Mouse (Mus musculus) lung, postnatal 25 days (tissue): ENCODE measurements around the gene Olfr1020.

Experiments used
- DNase-seq: peaks from one replicate; pipeline ENCODE4 v3.0.0; 2022; ENCODE audit warnings: low spot score

Gene Olfr1020

DNA sequence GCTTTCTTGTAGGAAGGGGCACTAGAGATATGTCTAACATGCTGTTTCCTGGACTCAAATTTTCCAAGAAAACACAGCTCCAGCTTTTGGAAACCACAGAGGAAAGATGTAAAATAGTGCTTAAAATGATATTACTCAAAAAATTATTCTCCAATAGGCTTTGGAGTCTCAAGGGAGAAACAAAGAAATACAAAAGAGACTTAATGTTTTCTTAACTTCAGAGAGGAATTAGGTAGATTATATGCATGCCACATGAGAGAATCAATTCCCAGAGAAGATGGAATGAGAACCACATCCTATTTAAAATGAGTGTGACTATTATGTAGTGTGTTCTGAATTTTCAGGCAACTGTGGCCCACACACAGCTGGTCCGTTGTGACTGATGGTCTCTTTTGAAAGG is at the start of gene Olfr1020:
TSS of gene Olfr1020 (plus strand) at position 301 of the 400 bp plus-strand sequence.
- DNase-seq: no peak

DNA sequence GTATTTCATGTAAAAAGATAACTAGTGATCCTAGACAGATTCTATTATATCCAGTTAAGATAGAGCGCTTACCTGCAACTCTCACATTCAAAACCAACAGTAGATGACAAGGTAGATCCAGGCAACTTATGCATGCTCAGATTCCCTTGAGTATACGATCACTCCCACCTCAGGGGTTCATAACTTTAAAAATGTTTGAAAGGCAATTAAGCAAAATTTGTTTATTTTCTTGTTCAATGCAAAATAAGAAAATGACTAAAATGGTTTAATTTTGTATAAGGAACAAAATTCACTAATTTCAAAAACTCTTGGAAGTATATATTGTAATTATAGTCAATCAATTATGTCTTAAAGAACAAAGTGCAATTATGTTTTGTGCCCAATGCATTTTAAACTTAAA is 44.4 kb upstream of the Olfr1020 start, which contains the start of gene Olfr1016:
TSS of gene Olfr1016 (minus strand) at position 101 of the 400 bp plus-strand sequence.
- DNase-seq: no peak

DNA sequence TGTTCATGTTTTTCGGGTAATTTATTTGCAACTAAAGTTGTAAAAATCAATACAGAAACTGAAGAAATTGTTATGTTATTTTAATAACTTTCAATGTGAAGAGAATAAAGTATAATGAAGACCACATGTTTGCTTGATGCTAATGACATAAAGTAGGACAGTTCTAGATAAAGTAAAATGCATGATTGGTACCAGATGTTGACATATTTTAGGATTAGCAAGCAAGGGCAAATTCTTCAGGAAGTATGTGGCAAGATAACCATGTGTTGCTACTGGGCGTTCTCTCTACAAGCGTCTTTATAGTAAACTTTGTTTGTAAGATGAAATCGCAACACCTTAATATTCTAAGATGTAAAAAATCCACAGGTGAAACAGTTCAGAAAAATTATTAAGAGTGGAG is 42.3 kb upstream of the Olfr1020 start:
- no peak for DNase-seq

DNA sequence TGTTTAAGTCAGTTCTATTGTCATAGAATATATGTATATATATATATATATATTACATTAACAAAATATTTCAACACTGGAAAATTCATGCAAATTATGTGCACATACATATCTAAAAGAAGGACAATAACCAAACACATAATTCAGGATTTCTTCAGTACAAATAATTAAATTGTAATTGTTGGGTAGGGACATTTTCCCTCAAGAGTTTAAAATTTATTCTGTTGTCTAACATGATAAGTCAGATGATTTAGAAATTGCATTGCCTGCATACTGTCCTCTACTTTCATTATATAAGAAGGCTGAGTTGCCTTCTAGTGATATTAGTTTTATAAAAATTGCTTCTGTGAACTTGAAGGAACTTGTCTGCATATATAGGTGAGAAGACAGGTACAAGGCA is 28.7 kb upstream of the Olfr1020 start, which contains the start of gene Olfr1018:
TSS of gene Olfr1018 (plus strand) at position 301 of the 400 bp plus-strand sequence.
- no peak for DNase-seq

DNA sequence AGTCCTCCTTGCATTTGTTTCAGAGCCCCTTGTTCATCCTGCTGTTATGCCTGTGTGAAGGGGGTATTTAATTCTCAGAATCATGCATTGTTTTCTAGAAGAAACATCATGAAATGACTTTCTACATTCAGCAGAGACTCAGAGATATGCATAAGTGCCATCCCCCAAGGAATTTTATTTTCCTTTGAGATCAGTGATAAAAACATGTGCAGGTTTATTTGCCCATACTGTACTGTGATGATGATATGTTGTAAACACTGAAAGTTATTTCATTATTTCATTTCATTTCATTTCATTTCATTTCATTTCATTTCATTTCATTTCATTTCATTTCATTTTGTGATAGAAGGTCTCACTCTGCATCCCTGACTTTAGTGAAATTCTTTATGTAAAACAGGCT is 1.4 kb upstream of the Olfr1020 start, which contains the start of gene Olfr1019:
TSS of gene Olfr1019 (minus strand) at position 101 of the 400 bp plus-strand sequence.
- no peak for DNase-seq

DNA sequence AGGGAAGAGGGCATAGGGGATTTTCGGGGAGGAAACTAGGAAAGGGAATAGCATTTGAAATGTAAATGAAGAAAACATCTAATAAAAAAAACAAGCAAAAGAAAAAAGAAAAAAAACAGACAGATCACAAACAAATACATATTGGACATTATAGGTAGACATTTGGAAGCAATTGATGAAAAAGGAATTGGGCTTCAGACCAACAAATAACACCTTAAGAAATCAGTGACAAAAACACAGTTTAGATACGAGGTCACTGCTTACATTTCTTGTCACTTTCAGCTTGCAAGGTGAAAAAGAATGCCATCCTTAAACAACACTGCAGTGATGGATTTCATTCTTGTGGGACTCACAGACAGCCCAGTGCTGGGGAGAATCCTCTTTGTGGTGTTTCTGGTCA is 21.5 kb downstream of the Olfr1020 start, which contains the start of gene Olfr1022:
TSS of gene Olfr1022 (plus strand) at position 301 of the 400 bp plus-strand sequence.
- DNase-seq: no peak

DNA sequence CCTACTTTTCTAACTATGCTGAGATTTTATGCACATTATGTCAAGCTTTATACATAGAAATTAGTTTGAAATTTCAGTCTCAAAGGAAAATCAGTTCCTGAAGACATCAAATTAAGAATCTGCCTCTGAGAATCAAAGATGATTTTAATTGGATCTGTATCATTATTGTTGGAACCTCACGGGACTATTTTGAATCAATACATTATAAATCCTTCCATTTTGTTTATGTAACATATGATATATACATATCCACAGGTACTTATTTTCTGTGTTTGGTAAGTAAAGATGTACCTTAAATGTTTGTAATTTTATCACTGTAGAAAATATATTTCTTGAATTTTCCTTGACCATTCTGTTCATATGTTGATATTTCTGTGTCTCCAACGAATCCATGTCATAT is 38.5 kb downstream of the Olfr1020 start, which contains the start of gene Olfr1023:
TSS of gene Olfr1023 (plus strand) at position 301 of the 400 bp plus-strand sequence.
- DNase-seq: no peak
